Mouse (Mus musculus) midbrain, embryonic 15.5 days (tissue): ENCODE measurements around the gene Pfn4. TPM values are rescaled to one million over a fixed set of nuclear protein-coding genes. Genes with fewer than 3 reads are reported as not detected.
A peak's percentile ranks its signal among the peaks of the same experiment; 100 is the strongest.
"Not testable (repeated sequence)": the region's sequence is repeated elsewhere in the genome, so short reads cannot be mapped to it uniquely, and the experiment has no call there.

ENCODE experiments used
- ATAC-seq: fragments of 200-750 bp; cut with Nextera tagmentation; replicated peaks from 2 replicates; pipeline ENCODE4 v1.8.0; 2017; ENCODE audit warnings: moderate TSS enrichment
- H3K27ac ChIP-seq: fragments of 300-500 bp; sonication (generic); 2 replicates; pipeline ENCODE4 v1.5.1; 2015; ENCODE audit warnings: mild to moderate bottlenecking, inconsistent platforms
- H3K27me3 ChIP-seq: fragments of 300-500 bp; sonication (generic); replicated peaks from 2 replicates; pipeline ENCODE4 v1.6.1; 2015; ENCODE audit warnings: inconsistent platforms
- H3K36me3 ChIP-seq: fragments of 300-500 bp; sonication (generic); replicated peaks from 2 replicates; pipeline ENCODE4 v1.6.1; 2015; ENCODE audit warnings: inconsistent platforms
- H3K4me1 ChIP-seq: fragments of 300-500 bp; sonication (generic); 2 replicates; pipeline ENCODE4 v1.6.1; 2015; ENCODE audit warnings: inconsistent platforms
- H3K4me2 ChIP-seq: fragments of 300-500 bp; sonication (generic); 2 replicates; pipeline ENCODE4 v1.6.1; 2015; ENCODE audit warnings: inconsistent platforms, mild to moderate bottlenecking, moderate library complexity
- H3K4me3 ChIP-seq: fragments of 300-500 bp; sonication (generic); 2 replicates; pipeline ENCODE4 v1.5.1; 2015; ENCODE audit warnings: mild to moderate bottlenecking, inconsistent platforms
- H3K9ac ChIP-seq: fragments of 300-500 bp; sonication (generic); 2 replicates; pipeline ENCODE4 v1.6.1; 2015; ENCODE audit warnings: mild to moderate bottlenecking, inconsistent platforms
- H3K9me3 ChIP-seq: fragments of 300-500 bp; sonication (generic); 2 replicates; pipeline ENCODE4 v1.6.1; 2016; ENCODE audit warnings: inconsistent platforms
- WGBS: fragments of 180-500 bp; shearing (Covaris S2); methylation state at CpG from one replicate; pipeline ENCODE4 v1.1.7; 2015; ENCODE audit warnings: mixed read lengths; 5-methylcytosine and 5-hydroxymethylcytosine counted together
- polyA plus RNA-seq: library from polyadenylated mRNA; unstranded; fragments of >200 nt; fragmentation: Nextera tagmentation; extraction: Ambion mirVana; gene quantifications from 2 replicates; pipeline ENCODE4 v1.2.1, GENCODE M21; 2015

The Pfn4 gene
- polyA plus RNA-seq, 1 experiment from 2014 or later = 13.8 TPM

DNA sequence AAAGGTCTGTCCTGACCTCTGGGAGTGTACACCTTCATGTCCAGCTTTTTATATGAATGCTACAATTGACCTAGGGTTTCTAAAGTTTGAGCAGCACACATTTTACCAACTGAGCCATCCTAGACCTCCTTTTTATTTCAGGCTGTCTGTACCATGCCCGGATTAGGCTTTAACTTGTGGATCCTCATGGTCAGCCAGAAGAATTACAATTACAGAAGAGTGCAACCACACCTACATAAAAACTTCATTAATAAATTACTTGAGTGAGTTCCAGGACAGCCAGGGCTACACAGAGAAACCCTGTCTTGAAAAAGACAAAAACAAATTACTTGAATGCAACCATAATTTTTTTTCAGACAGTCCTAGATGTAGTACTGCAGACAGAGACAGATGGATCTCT, 11.8 kb upstream of the Pfn4 start:
- no peak for ATAC-seq
- no peak overlapping the region for H3K9ac ChIP-seq
- H3K27ac ChIP-seq = no peak overlapping the region
- no peak overlapping the region for H3K4me3 ChIP-seq
- H3K4me1 ChIP-seq = no peaks in the 10 kb centered on the region
- H3K36me3 ChIP-seq = no peaks in the 10 kb centered on the region
- 84% methylated on average over 1 of the region's 1 CpGs for WGBS
- H3K9me3 ChIP-seq = no peaks in the 10 kb centered on the region
- H3K4me2 ChIP-seq = no peak overlapping the region
- no peaks in the 10 kb centered on the region for H3K27me3 ChIP-seq

- Histone ChIP-seq H3K4me3 (peak overlapping the region; percentile 58), H3K4me1 (peaks cover 4% of the 10 kb centered on the region; the same call in 1 of the 2 replicates), H3K9ac (peak overlapping the region; percentile 83; the same call in 1 of the 2 replicates), H3K9me3 (no peaks in the 10 kb centered on the region), H3K27me3 (no peaks in the 10 kb centered on the region), H3K36me3 (no peaks in the 10 kb centered on the region), H3K27ac (peak overlapping the region; percentile 96), H3K4me2 (peak overlapping the region; percentile 62)
- 16% methylated on average over 13 of the region's 13 CpGs for WGBS
- peak; percentile 67 for ATAC-seq
These were observed 506 bp downstream of the Pfn4 start for GRCm38 (mm10) chr12:4769333-4769723.

DNA sequence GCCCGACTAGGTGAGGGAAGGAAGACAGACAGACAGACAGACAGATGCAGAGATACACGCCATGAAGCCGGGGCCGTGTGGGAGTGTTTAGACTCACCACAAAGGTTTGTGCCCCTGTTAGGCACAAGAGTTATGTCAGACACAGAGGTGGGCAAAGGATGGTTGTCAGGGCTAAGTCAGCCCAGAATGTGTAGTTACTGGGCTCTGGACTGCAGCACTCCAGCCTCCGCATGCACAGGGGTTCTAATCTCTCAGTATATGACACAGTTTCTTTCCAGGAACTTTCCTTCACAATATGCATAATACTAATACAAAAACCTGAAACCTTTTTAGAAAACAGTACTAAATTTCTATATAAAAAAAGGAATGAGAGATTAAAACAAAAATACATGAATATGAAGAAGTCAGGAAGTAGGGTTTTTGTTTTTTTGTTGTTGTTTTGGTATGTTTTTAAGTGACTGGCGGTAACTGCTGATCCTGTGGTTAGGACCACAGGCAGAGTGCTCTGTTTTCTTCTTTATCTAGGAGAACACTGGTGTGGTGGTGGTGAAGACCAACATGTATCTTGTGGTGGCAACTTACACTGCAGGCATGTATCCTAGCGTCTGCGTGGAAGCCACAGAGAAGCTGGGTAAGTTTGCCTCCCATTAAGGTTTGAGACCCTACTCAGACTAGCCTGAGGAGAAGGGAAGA, 6.2 kb downstream of the Pfn4 start:
- H3K4me2 ChIP-seq = no peak overlapping the region
- no peak for ATAC-seq
- no peak overlapping the region for H3K9ac ChIP-seq
- no peaks in the 10 kb centered on the region for H3K4me1 ChIP-seq
- no peaks in the 10 kb centered on the region for H3K36me3 ChIP-seq
- WGBS = 92% methylated on average over 8 of the region's 8 CpGs
- no peaks in the 10 kb centered on the region for H3K9me3 ChIP-seq
- H3K27me3 ChIP-seq = no peaks in the 10 kb centered on the region
- H3K27ac ChIP-seq = no peak overlapping the region
- H3K4me3 ChIP-seq = no peak overlapping the region

- Histone ChIP-seq H3K4me3 (no peak overlapping the region), H3K9me3 (no peaks in the 10 kb centered on the region), H3K4me2 (no peak overlapping the region), H3K36me3 (no peaks in the 10 kb centered on the region), H3K27ac (no peak overlapping the region), H3K9ac (no peak overlapping the region), H3K27me3 (no peaks in the 10 kb centered on the region), H3K4me1 (no peaks in the 10 kb centered on the region)
- WGBS = 83% methylated on average over 9 of the region's 9 CpGs
- no peak for ATAC-seq
These were observed 6.7 kb downstream of the Pfn4 start for GRCm38 (mm10) chr12:4775588-4775949.

DNA sequence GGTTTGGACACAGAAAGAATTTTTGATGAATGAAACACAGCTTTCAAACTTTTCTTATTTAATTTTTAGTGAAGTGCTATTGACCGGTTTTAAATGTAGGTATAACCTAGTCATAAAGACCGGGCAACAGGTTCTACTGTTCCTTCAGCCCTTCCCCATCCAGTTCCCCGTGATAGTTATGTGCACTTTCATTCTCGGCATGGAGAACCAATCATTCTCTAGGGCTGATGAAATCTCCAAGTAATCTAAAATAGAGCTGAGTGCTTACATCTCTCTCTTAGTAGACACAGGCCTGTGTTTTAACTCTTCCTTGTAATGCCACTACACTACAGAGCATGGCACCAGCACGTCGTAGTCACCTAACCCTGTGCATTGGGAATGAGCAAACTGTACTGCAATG, 8.9 kb downstream of the Pfn4 start:
- no peak for ATAC-seq
- H3K4me3 ChIP-seq = no peak overlapping the region
- H3K4me1 ChIP-seq = no peaks in the 10 kb centered on the region
- H3K36me3 ChIP-seq = no peaks in the 10 kb centered on the region
- no peak overlapping the region for H3K27ac ChIP-seq
- no peak overlapping the region for H3K4me2 ChIP-seq
- WGBS = 87% methylated on average over 6 of the region's 6 CpGs
- no peaks in the 10 kb centered on the region for H3K27me3 ChIP-seq
- no peak overlapping the region for H3K9ac ChIP-seq
- no peaks in the 10 kb centered on the region for H3K9me3 ChIP-seq

- ATAC-seq = no peak
- Histone ChIP-seq H3K9me3 (no peaks in the 10 kb centered on the region), H3K36me3 (no peaks in the 10 kb centered on the region), H3K4me2 (no peak overlapping the region), H3K4me3 (no peak overlapping the region), H3K27me3 (no peaks in the 10 kb centered on the region), H3K27ac (no peak overlapping the region), H3K4me1 (no peaks in the 10 kb centered on the region), H3K9ac (no peak overlapping the region)
- WGBS = 68% methylated on average over 2 of the region's 2 CpGs
These were observed 11.4 kb downstream of the Pfn4 start for GRCm38 (mm10) chr12:4780245-4780644.

DNA sequence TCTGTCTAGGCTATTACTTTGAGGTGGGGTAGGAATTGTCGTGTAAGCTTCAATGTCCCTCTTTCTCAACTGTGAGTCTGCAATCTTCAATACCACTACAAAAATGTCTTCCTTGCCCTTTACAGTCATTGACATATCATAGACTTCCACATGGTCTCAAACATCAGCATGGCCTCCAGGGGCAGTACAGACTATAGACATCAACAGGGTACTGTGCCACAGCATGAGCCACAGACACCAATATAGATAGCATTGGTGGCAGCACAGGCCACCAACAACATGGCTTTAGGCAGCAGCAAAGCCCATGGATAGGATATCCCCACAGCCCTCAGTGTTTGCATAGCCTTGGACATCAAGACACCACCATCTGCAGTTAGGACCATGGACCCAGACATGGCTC, 12.4 kb downstream of the Pfn4 start:
- H3K27me3 ChIP-seq = no peaks in the 10 kb centered on the region
- H3K36me3 ChIP-seq = no peaks in the 10 kb centered on the region
- H3K27ac ChIP-seq = no peak overlapping the region
- no peak for ATAC-seq
- no peak overlapping the region for H3K4me3 ChIP-seq
- no peaks in the 10 kb centered on the region for H3K4me1 ChIP-seq
- no peak overlapping the region for H3K4me2 ChIP-seq
- H3K9ac ChIP-seq = no peak overlapping the region
- WGBS = 89% methylated on average over 1 of the region's 1 CpGs
- no peaks in the 10 kb centered on the region for H3K9me3 ChIP-seq

- not testable (repeated sequence) for H3K4me1 ChIP-seq, H3K4me2 ChIP-seq, H3K27me3 ChIP-seq, H3K9me3 ChIP-seq, H3K36me3 ChIP-seq, H3K27ac ChIP-seq, H3K4me3 ChIP-seq, ATAC-seq, H3K9ac ChIP-seq
- WGBS = 92% methylated on average over 9 of the region's 9 CpGs
These were observed 13.0 kb downstream of the Pfn4 start for GRCm38 (mm10) chr12:4781725-4782404.

- Histone ChIP-seq H3K27ac (no peak overlapping the region), H3K4me3 (no peak overlapping the region), H3K36me3 (no peaks in the 10 kb centered on the region), H3K4me2 (no peak overlapping the region), H3K9ac (no peak overlapping the region), H3K4me1 (no peaks in the 10 kb centered on the region), H3K9me3 (no peaks in the 10 kb centered on the region), H3K27me3 (no peaks in the 10 kb centered on the region)
- ATAC-seq = no peak
- 50% methylated on average over 5 of the region's 5 CpGs for WGBS
These were observed 14.8 kb downstream of the Pfn4 start for GRCm38 (mm10) chr12:4783598-4783997.

DNA sequence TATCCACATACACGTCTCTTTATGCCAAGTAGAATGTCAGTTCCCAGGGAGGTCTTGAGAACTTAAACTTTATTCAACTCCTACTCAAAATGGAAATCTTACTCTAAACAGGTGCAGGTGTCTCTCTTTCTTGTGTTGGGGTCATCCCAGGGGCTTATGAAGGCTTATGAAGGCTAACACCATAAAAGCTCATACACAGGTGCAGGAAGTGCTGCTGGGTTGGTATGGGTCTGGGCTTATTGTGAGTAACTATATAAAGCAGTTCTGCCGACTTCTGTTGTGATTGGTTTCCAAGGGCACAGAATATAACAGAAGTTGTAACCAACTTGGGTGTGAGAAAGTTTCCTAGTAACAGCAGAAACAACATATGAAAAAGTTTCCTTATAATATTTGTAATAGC, 15.6 kb downstream of the Pfn4 start:
- WGBS = 80% methylated on average over 2 of the region's 2 CpGs
- Histone ChIP-seq H3K4me1 (no peaks in the 10 kb centered on the region), H3K36me3 (no peaks in the 10 kb centered on the region), H3K4me2 (no peak overlapping the region), H3K4me3 (no peak overlapping the region), H3K27ac (no peak overlapping the region), H3K9ac (no peak overlapping the region), H3K27me3 (no peaks in the 10 kb centered on the region), H3K9me3 (no peaks in the 10 kb centered on the region)
- ATAC-seq = no peak

DNA sequence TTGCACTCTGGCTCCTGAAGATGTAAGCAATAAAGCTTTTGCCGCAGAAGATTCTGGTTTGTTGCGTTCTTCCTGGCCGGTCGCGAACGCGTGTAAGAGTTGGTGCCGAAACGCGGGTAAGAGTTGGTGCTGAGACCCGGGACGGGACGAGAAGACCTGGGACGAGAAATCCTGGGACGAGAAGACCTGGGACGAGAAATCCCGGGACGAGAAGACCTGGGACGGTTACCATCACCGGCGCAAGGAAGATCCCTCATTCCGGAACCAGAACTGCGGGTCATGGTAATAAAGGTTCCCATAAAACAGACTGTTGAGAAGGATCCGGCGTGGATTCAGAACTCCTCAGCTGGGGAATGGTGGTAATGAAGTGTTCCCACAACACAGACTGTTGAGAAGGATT, 19.3 kb downstream of the Pfn4 start:
- not testable (repeated sequence) for H3K4me3 ChIP-seq, ATAC-seq
- WGBS = 95% methylated on average over 25 of the region's 25 CpGs

GRCm38 (mm10) chr12:4793718-4794117, 24.9 kb downstream of the Pfn4 start:
- no peaks in the 10 kb centered on the region for H3K4me1 ChIP-seq
- H3K27ac ChIP-seq = no peak overlapping the region
- H3K9ac ChIP-seq = no peak overlapping the region
- H3K36me3 ChIP-seq = no peaks in the 10 kb centered on the region
- no peak overlapping the region for H3K4me2 ChIP-seq
- no peaks in the 10 kb centered on the region for H3K9me3 ChIP-seq
- H3K4me3 ChIP-seq = no peak overlapping the region
- H3K27me3 ChIP-seq = no peaks in the 10 kb centered on the region
- 60% methylated on average over 1 of the region's 1 CpGs for WGBS
- ATAC-seq = no peak

More for the DNA sequence above, 19.3 kb downstream of the Pfn4 start:
- H3K27me3 ChIP-seq, H3K9me3 ChIP-seq, H3K9ac ChIP-seq, H3K4me2 ChIP-seq, H3K36me3 ChIP-seq, H3K27ac ChIP-seq, H3K4me1 ChIP-seq: not testable (repeated sequence)

DNA sequence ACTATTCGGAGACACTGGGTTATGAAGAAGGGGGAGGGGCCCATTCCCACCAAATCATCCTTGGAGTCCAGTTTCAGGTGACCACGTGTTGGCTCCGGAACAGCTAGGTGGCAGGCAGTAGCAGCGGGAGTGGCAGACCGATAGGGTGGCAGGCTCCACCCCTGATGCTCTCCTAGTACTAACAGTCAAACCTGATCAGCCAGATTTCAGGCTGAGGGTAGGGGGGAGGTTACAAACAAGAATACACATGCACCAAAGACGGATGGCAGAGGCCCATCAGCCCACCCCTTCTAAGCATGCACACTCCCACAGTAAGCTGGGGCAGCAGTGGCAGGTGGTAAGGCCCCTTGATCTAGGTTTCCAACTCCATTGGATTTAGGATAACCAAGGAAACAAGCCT, 28.6 kb downstream of the Pfn4 start:
- not testable (repeated sequence) for H3K27me3 ChIP-seq, H3K36me3 ChIP-seq, H3K9me3 ChIP-seq, H3K4me2 ChIP-seq, H3K4me1 ChIP-seq, H3K9ac ChIP-seq, H3K27ac ChIP-seq, ATAC-seq, H3K4me3 ChIP-seq
- 81% methylated on average over 6 of the region's 6 CpGs for WGBS
